Mouse (Mus musculus): Measurements from ENCODE around the gene Vgll4. TPM values are rescaled to one million over a fixed set of nuclear protein-coding genes. Genes with fewer than 3 reads are reported as not detected.

Vgll4 gene
- polyA plus RNA-seq, 1 experiment from 2014 or later, result 54.8 TPM

- H3K4me3 ChIP-seq (ENCODE audit: low read depth, low read length), result no peak overlapping the region
- H3K27me3 ChIP-seq (ENCODE audit: control insufficient read depth, insufficient read depth, low read length), result no peaks in the 10 kb centered on the region
- H3K4me1 ChIP-seq (ENCODE audit: control insufficient read depth, insufficient read depth, low read length), result no peaks in the 10 kb centered on the region
- H3K9me3 ChIP-seq (ENCODE audit: control insufficient read depth, low read length), result no peaks in the 10 kb centered on the region
- no peaks in the 10 kb centered on the region for H3K36me3 ChIP-seq (ENCODE audit: control insufficient read depth, insufficient read depth, low read length)
- no peak overlapping the region for H3K27ac ChIP-seq (ENCODE audit: low read depth, low read length)
- 86% methylated on average over 10 of the region's 10 CpGs for WGBS
- H3K4me2 ChIP-seq, result no peak overlapping the region
- ATAC-seq (ENCODE audit: low FRiP score) (no peak), DNase-seq (ENCODE audit: low spot score, missing footprints) (no peak)
- no peak overlapping the region for H3K9ac ChIP-seq (ENCODE audit: low read length)
Observed at GRCm38 (mm10) chr6:114958249-114959011, 11.4 kb downstream of the Vgll4 start.

GRCm38 (mm10) chr6:114957756-114958155, 12.0 kb downstream of the Vgll4 start:
- Histone ChIP-seq H3K4me3 (ENCODE audit: low read depth, low read length) (no peak overlapping the region), H3K9me3 (ENCODE audit: control insufficient read depth, low read length) (no peaks in the 10 kb centered on the region), H3K9ac (ENCODE audit: low read length) (no peak overlapping the region), H3K4me2 (no peak overlapping the region), H3K4me1 (ENCODE audit: control insufficient read depth, insufficient read depth, low read length) (no peaks in the 10 kb centered on the region), H3K27ac (ENCODE audit: low read depth, low read length) (no peak overlapping the region), H3K27me3 (ENCODE audit: control insufficient read depth, insufficient read depth, low read length) (no peaks in the 10 kb centered on the region), H3K36me3 (ENCODE audit: control insufficient read depth, insufficient read depth, low read length) (no peaks in the 10 kb centered on the region)
- 78% methylated on average over 12 of the region's 12 CpGs for WGBS
- DNase-seq (ENCODE audit: low spot score, missing footprints) (no peak), ATAC-seq (ENCODE audit: low FRiP score) (no peak)

GRCm38 (mm10) chr6:114954496-114954895, 15.3 kb downstream of the Vgll4 start:
- H3K9ac ChIP-seq (ENCODE audit: low read length), result no peak overlapping the region
- H3K4me2 ChIP-seq, result no peak overlapping the region
- no peak overlapping the region for H3K4me3 ChIP-seq (ENCODE audit: low read depth, low read length)
- WGBS, result 87% methylated on average over 5 of the region's 5 CpGs
- no peak overlapping the region for H3K27ac ChIP-seq (ENCODE audit: low read depth, low read length)
- ATAC-seq (ENCODE audit: low FRiP score), result no peak
- no peaks in the 10 kb centered on the region for H3K4me1 ChIP-seq (ENCODE audit: control insufficient read depth, insufficient read depth, low read length)
- DNase-seq (ENCODE audit: low spot score, missing footprints), result no peak
- H3K27me3 ChIP-seq (ENCODE audit: control insufficient read depth, insufficient read depth, low read length), result no peaks in the 10 kb centered on the region
- no peaks in the 10 kb centered on the region for H3K36me3 ChIP-seq (ENCODE audit: control insufficient read depth, insufficient read depth, low read length)
- no peaks in the 10 kb centered on the region for H3K9me3 ChIP-seq (ENCODE audit: control insufficient read depth, low read length)

- Histone ChIP-seq H3K27me3 (ENCODE audit: control insufficient read depth, insufficient read depth, low read length) (no peaks in the 10 kb centered on the region), H3K9ac (ENCODE audit: low read length) (no peak overlapping the region), H3K36me3 (ENCODE audit: control insufficient read depth, insufficient read depth, low read length) (no peaks in the 10 kb centered on the region), H3K4me3 (ENCODE audit: low read depth, low read length) (no peak overlapping the region), H3K4me1 (ENCODE audit: control insufficient read depth, insufficient read depth, low read length) (no peaks in the 10 kb centered on the region), H3K27ac (ENCODE audit: low read depth, low read length) (no peak overlapping the region), H3K4me2 (no peak overlapping the region), H3K9me3 (ENCODE audit: control insufficient read depth, low read length) (no peaks in the 10 kb centered on the region)
- 93% methylated on average over 5 of the region's 5 CpGs for WGBS
- no peak for DNase-seq (ENCODE audit: low spot score, missing footprints)
- ATAC-seq (ENCODE audit: low FRiP score), result no peak
Observed at GRCm38 (mm10) chr6:114953601-114954000, 16.2 kb downstream of the Vgll4 start.

GRCm38 (mm10) chr6:114952356-114952755, 17.4 kb downstream of the Vgll4 start:
- DNase-seq (ENCODE audit: low spot score, missing footprints), result no peak
- no peak for ATAC-seq (ENCODE audit: low FRiP score)
- H3K27ac ChIP-seq (ENCODE audit: low read depth, low read length), result no peak overlapping the region

GRCm38 (mm10) chr6:114944456-114945438, 25.0 kb downstream of the Vgll4 start:
- Histone ChIP-seq H3K4me1 (ENCODE audit: control insufficient read depth, insufficient read depth, low read length) (no peaks in the 10 kb centered on the region), H3K4me2 (no peak overlapping the region), H3K4me3 (ENCODE audit: low read depth, low read length) (no peak overlapping the region), H3K27ac (ENCODE audit: low read depth, low read length) (no peak overlapping the region), H3K27me3 (ENCODE audit: control insufficient read depth, insufficient read depth, low read length) (no peaks in the 10 kb centered on the region), H3K36me3 (ENCODE audit: control insufficient read depth, insufficient read depth, low read length) (no peaks in the 10 kb centered on the region), H3K9me3 (ENCODE audit: control insufficient read depth, low read length) (no peaks in the 10 kb centered on the region), H3K9ac (ENCODE audit: low read length) (no peak overlapping the region)
- DNase-seq (ENCODE audit: low spot score, missing footprints), result no peak
- WGBS, result 91% methylated on average over 14 of the region's 14 CpGs
- no peak for ATAC-seq (ENCODE audit: low FRiP score)

More at GRCm38 (mm10) chr6:114952356-114952755, 17.4 kb downstream of the Vgll4 start:
- Histone ChIP-seq H3K9ac (ENCODE audit: low read length) (no peak overlapping the region), H3K4me3 (ENCODE audit: low read depth, low read length) (no peak overlapping the region), H3K9me3 (ENCODE audit: control insufficient read depth, low read length) (no peaks in the 10 kb centered on the region), H3K27me3 (ENCODE audit: control insufficient read depth, insufficient read depth, low read length) (no peaks in the 10 kb centered on the region), H3K4me1 (ENCODE audit: control insufficient read depth, insufficient read depth, low read length) (no peaks in the 10 kb centered on the region), H3K4me2 (no peak overlapping the region), H3K36me3 (ENCODE audit: control insufficient read depth, insufficient read depth, low read length) (no peaks in the 10 kb centered on the region)
- 71% methylated on average over 5 of the region's 5 CpGs for WGBS

- Histone ChIP-seq H3K4me2 (no peak overlapping the region), H3K27ac (ENCODE audit: low read depth, low read length) (no peak overlapping the region)
- 82% methylated on average over 8 of the region's 8 CpGs for WGBS
Observed at GRCm38 (mm10) chr6:114941201-114941849, 28.5 kb downstream of the Vgll4 start.

GRCm38 (mm10) chr6:114939666-114940065, 30.1 kb downstream of the Vgll4 start:
- ATAC-seq (ENCODE audit: low FRiP score) (no peak), DNase-seq (ENCODE audit: low spot score, missing footprints) (no peak)
- Histone ChIP-seq H3K4me3 (ENCODE audit: low read depth, low read length) (no peak overlapping the region), H3K27me3 (ENCODE audit: control insufficient read depth, insufficient read depth, low read length) (no peaks in the 10 kb centered on the region), H3K9ac (ENCODE audit: low read length) (no peak overlapping the region), H3K36me3 (ENCODE audit: control insufficient read depth, insufficient read depth, low read length) (no peaks in the 10 kb centered on the region), H3K4me1 (ENCODE audit: control insufficient read depth, insufficient read depth, low read length) (no peaks in the 10 kb centered on the region), H3K27ac (ENCODE audit: low read depth, low read length) (no peak overlapping the region), H3K4me2 (no peak overlapping the region), H3K9me3 (ENCODE audit: control insufficient read depth, low read length) (no peaks in the 10 kb centered on the region)
- WGBS, result 87% methylated on average over 2 of the region's 2 CpGs

More at GRCm38 (mm10) chr6:114941201-114941849, 28.5 kb downstream of the Vgll4 start:
- no peak overlapping the region for H3K9ac ChIP-seq (ENCODE audit: low read length)
- no peaks in the 10 kb centered on the region for H3K9me3 ChIP-seq (ENCODE audit: control insufficient read depth, low read length)
- no peak for DNase-seq (ENCODE audit: low spot score, missing footprints)
- no peaks in the 10 kb centered on the region for H3K4me1 ChIP-seq (ENCODE audit: control insufficient read depth, insufficient read depth, low read length)
- no peak overlapping the region for H3K4me3 ChIP-seq (ENCODE audit: low read depth, low read length)
- H3K36me3 ChIP-seq (ENCODE audit: control insufficient read depth, insufficient read depth, low read length), result no peaks in the 10 kb centered on the region
- ATAC-seq (ENCODE audit: low FRiP score), result no peak
- H3K27me3 ChIP-seq (ENCODE audit: control insufficient read depth, insufficient read depth, low read length), result no peaks in the 10 kb centered on the region

Data from midbrain, embryonic 11.5 days (tissue).